Mouse (Mus musculus) midbrain, embryonic 14.5 days (tissue): ENCODE data around the gene Cd24a. TPM values are rescaled to one million over a fixed set of nuclear protein-coding genes. Genes with fewer than 3 reads are reported as not detected.

Experiments
- ATAC-seq: fragments of 200-750 bp; cut with Nextera tagmentation; 2 replicates; pipeline ENCODE4 v1.8.0; 2017; ENCODE audit warnings: moderate number of reproducible peaks, moderate library complexity; ENCODE audit not compliant: low FRiP score, low TSS enrichment
- DNase-seq: peaks from one replicate; pipeline ENCODE4 v3.0.0-alpha.2; 2015
- H3K27ac ChIP-seq: fragments of 300-500 bp; sonication (generic); replicated peaks from 2 replicates; pipeline ENCODE4 v1.5.1; 2014; ENCODE audit warnings: mild to moderate bottlenecking, low read depth, low read length, moderate library complexity
- H3K27me3 ChIP-seq: fragments of 300-500 bp; sonication (generic); 2 replicates; pipeline ENCODE4 v1.6.1; 2014; ENCODE audit warnings: low read length, control low read depth, mixed read lengths; ENCODE audit not compliant: control insufficient read depth, insufficient read depth
- H3K36me3 ChIP-seq: fragments of 300-500 bp; sonication (generic); 2 replicates; pipeline ENCODE4 v1.6.1; 2014; ENCODE audit warnings: low read length, control low read depth; ENCODE audit not compliant: control insufficient read depth, insufficient read depth
- H3K4me1 ChIP-seq: fragments of 300-500 bp; sonication (generic); 2 replicates; pipeline ENCODE4 v1.6.1; 2014; ENCODE audit warnings: mild to moderate bottlenecking, antibody characterized with exemption, low read length, control low read depth; ENCODE audit not compliant: control insufficient read depth, insufficient read depth
- H3K4me2 ChIP-seq: fragments of 300-500 bp; sonication (generic); 2 replicates; pipeline ENCODE4 v1.6.1; 2014; ENCODE audit warnings: mild to moderate bottlenecking, low read length, moderate library complexity
- H3K4me3 ChIP-seq: fragments of 300-500 bp; sonication (generic); replicated peaks from 2 replicates; pipeline ENCODE4 v1.5.1; 2014; ENCODE audit warnings: low read depth, low read length
- H3K9ac ChIP-seq: fragments of 300-500 bp; sonication (generic); replicated peaks from 2 replicates; pipeline ENCODE4 v1.6.1; 2014; ENCODE audit warnings: mild to moderate bottlenecking, low read length, moderate library complexity
- H3K9me3 ChIP-seq: fragments of 300-500 bp; sonication (generic); 2 replicates; pipeline ENCODE4 v1.6.1; 2016; ENCODE audit warnings: low read length, control low read depth, mixed read lengths; ENCODE audit not compliant: control insufficient read depth
- WGBS: fragments of 180-500 bp; shearing (Covaris S2); extraction: QIAGEN DNeasy Blood & Tissue Kit; methylation state at CpG from one replicate; pipeline ENCODE4 v1.1.7; 2014; 5-methylcytosine and 5-hydroxymethylcytosine counted together
- polyA plus RNA-seq: library from polyadenylated mRNA; unstranded; fragments of >200 nt; fragmentation: Nextera tagmentation; extraction: Ambion mirVana; gene quantifications from 2 replicates; pipeline ENCODE4 v1.2.1, GENCODE M21; 2014

Cd24a gene
- polyA plus RNA-seq, 1 experiment from 2014 or later, result 1,163 TPM

- DNase-seq, result no peak
- Histone ChIP-seq H3K4me2 (no peak overlapping the region), H3K36me3 (no peaks in the 10 kb centered on the region), H3K27me3 (no peaks in the 10 kb centered on the region), H3K9ac (no peak overlapping the region), H3K9me3 (no peaks in the 10 kb centered on the region), H3K4me1 (no peaks in the 10 kb centered on the region), H3K4me3 (no peak overlapping the region), H3K27ac (no peak overlapping the region; the same call in 1 of the 2 replicates)
- WGBS, result 60% methylated on average over 2 of the region's 2 CpGs
- ATAC-seq, result no peak
Measured at GRCm38 (mm10) chr10:43625578-43625977, 47.5 kb downstream of the Cd24a start.

- ATAC-seq (no peak), DNase-seq (no peak)
- H3K9me3 ChIP-seq, result no peaks in the 10 kb centered on the region
- H3K9ac ChIP-seq, result no peak overlapping the region
- no peaks in the 10 kb centered on the region for H3K36me3 ChIP-seq
- H3K27me3 ChIP-seq, result no peaks in the 10 kb centered on the region
- no peaks in the 10 kb centered on the region for H3K4me1 ChIP-seq
- 81% methylated on average over 5 of the region's 5 CpGs for WGBS
- no peak overlapping the region for H3K4me3 ChIP-seq
- no peak overlapping the region for H3K27ac ChIP-seq
- H3K4me2 ChIP-seq, result no peak overlapping the region
Measured at GRCm38 (mm10) chr10:43629216-43629615, 51.1 kb downstream of the Cd24a start.

DNA sequence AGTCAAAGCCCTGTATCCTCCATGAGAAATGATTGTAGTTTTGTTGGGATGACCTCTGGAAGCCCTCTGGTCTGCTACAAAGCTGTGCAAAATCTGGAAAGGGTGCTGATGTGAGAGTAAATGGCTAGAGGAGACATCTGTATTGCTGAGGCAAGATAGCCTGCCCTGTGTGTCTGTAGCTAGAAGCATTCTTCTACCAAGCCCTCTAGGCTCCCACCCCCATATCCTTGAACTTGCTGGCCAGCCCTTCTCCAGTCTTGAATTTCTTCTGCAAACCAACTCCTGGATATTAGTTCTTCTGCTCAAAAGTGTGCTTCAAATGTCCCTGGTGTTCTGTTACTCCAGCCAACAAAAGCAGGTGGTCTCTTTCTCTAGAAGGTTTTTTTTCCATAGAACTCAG, 51.8 kb downstream of the Cd24a start:
- no peaks in the 10 kb centered on the region for H3K27me3 ChIP-seq
- ATAC-seq (no peak), DNase-seq (no peak)
- H3K4me1 ChIP-seq, result no peaks in the 10 kb centered on the region
- H3K36me3 ChIP-seq, result no peaks in the 10 kb centered on the region
- no peak overlapping the region for H3K9ac ChIP-seq
- H3K27ac ChIP-seq, result no peak overlapping the region
- no peak overlapping the region for H3K4me2 ChIP-seq
- no peak overlapping the region for H3K4me3 ChIP-seq
- H3K9me3 ChIP-seq, result no peaks in the 10 kb centered on the region

- no peak overlapping the region for H3K4me2 ChIP-seq
- WGBS, result 76% methylated on average over 4 of the region's 4 CpGs
- ATAC-seq (no peak), DNase-seq (no peak)
- H3K4me1 ChIP-seq, result no peaks in the 10 kb centered on the region
- H3K9ac ChIP-seq, result no peak overlapping the region
- H3K27ac ChIP-seq, result no peak overlapping the region
- H3K9me3 ChIP-seq, result no peaks in the 10 kb centered on the region
- H3K4me3 ChIP-seq, result no peak overlapping the region
- no peaks in the 10 kb centered on the region for H3K36me3 ChIP-seq
- H3K27me3 ChIP-seq, result no peaks in the 10 kb centered on the region
Measured at GRCm38 (mm10) chr10:43630634-43631033, 52.5 kb downstream of the Cd24a start.

- no peaks in the 10 kb centered on the region for H3K27me3 ChIP-seq
- no peaks in the 10 kb centered on the region for H3K36me3 ChIP-seq
- no peak overlapping the region for H3K4me3 ChIP-seq
- H3K4me2 ChIP-seq, result no peak overlapping the region
- no peak for DNase-seq
- no peaks in the 10 kb centered on the region for H3K4me1 ChIP-seq
- ATAC-seq, result no peak
- no peak overlapping the region for H3K27ac ChIP-seq
- H3K9me3 ChIP-seq, result no peaks in the 10 kb centered on the region
- no peak overlapping the region for H3K9ac ChIP-seq
Measured at GRCm38 (mm10) chr10:43631049-43631448, 53.0 kb downstream of the Cd24a start.

DNA sequence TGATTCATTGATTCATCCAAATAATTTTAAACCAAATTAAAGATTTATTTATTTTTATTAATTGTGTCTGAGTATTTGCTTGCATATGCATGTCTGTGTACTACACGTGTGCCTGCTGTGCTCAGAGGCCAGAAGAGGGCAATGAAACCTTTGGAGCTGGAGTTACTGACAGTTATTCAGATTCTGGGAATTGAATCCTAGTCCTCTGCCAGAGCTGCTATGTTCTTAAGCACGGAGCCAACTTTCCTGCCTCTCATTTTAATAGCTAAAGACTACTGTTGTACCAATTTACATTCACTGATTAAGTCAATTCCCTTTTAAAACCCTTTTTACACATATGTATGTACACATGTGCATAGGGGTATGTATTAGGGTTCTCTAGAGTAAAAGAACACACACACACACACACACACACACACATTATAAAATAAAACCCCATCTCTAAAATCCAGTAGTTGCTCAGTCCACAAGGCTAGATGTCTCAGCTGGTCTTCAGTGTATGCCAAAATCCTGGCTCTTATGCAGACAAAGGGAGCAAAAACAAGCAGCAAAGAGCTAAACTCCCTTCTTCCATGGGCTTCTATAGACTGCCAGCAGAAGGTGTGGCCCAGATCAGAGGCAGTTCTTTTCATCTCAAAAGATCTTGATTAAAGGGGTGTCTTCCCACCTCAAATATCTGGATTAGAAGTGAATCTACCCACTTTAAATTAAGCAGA, 53.7 kb downstream of the Cd24a start:
- H3K9ac ChIP-seq, result no peak overlapping the region
- 69% methylated on average over 2 of the region's 2 CpGs for WGBS
- no peaks in the 10 kb centered on the region for H3K36me3 ChIP-seq
- H3K9me3 ChIP-seq, result no peaks in the 10 kb centered on the region
- no peaks in the 10 kb centered on the region for H3K27me3 ChIP-seq
- no peak overlapping the region for H3K27ac ChIP-seq
- H3K4me1 ChIP-seq, result no peaks in the 10 kb centered on the region
- no peak overlapping the region for H3K4me3 ChIP-seq
- no peak for DNase-seq
- no peak overlapping the region for H3K4me2 ChIP-seq
- ATAC-seq, result no peak

DNA sequence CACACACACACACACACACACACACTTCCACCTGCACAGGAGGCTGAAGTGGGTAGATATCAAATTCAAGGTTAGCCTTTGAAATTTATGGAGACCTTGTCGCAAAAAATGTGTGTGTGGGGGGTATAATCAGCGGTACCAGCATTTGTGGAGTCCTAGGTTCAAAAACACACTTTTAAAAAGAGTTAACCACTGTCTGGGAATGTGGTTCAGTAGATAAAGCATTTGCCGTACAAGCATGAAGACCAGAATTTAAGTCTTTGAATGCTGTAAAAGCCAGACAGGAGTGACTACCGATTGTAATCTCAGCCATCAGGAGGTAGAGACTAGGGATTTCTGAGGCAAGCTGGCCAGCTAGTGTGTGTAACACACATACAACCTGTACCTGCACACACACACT, 55.0 kb downstream of the Cd24a start:
- WGBS, result 92% methylated on average over 4 of the region's 4 CpGs
- Histone ChIP-seq H3K36me3 (no peaks in the 10 kb centered on the region), H3K9ac (no peak overlapping the region), H3K27ac (no peak overlapping the region), H3K27me3 (no peaks in the 10 kb centered on the region), H3K9me3 (no peaks in the 10 kb centered on the region), H3K4me1 (no peaks in the 10 kb centered on the region), H3K4me3 (no peak overlapping the region), H3K4me2 (no peak overlapping the region)
- DNase-seq (no peak), ATAC-seq (no peak)

Other genes starting within 250 kb of the Cd24a start
- 3.8 and 6.1 TPM in 2 replicates for gene Bend3, start 99.5 kb upstream of the Cd24a start, polyA plus RNA-seq
- 11.6 and 18.4 TPM in 2 replicates for gene Gm9803, start 54.2 kb upstream of the Cd24a start, polyA plus RNA-seq
- gene 1700021F05Rik, start 37.3 kb upstream of the Cd24a start, polyA plus RNA-seq, result 67.8 and 69.6 TPM in 2 replicates